Mouse (Mus musculus) olfactory bulb, adult 2 months (tissue): Measurements from ENCODE around the gene Gm45618.

Experiments
- CTCF ChIP-seq: fragments of 200-500 bp; IDR thresholded peaks from 2 replicates; pipeline ENCODE4 v1.5.1; 2012; ENCODE audit warnings: low read depth, mild to moderate bottlenecking, low read length, moderate library complexity; ENCODE audit not compliant: insufficient read depth
- POLR2A ChIP-seq: fragments of 200-500 bp; IDR thresholded peaks from 2 replicates; pipeline ENCODE4 v1.6.1; 2012; ENCODE audit warnings: mild to moderate bottlenecking, low read depth, low read length, moderate library complexity; ENCODE audit not compliant: insufficient read depth

GRCm38 (mm10) chr7:142088886-142089285 is 31.6 kb downstream of the Gm45618 start:
- TF ChIP-seq POLR2A: no peak
- no peak for TF ChIP-seq CTCF
